Mouse (Mus musculus) liver, embryonic 13.5 days (tissue): ENCODE data around the gene Uap1l1. TPM values are rescaled to one million over a fixed set of nuclear protein-coding genes. Genes with fewer than 3 reads are reported as not detected.

ENCODE experiments used
- ATAC-seq: fragments of 200-750 bp; cut with Nextera tagmentation; 2 replicates; pipeline ENCODE4 v1.8.0; 2017; ENCODE audit warnings: low read depth, mild to moderate bottlenecking, moderate number of reproducible peaks, moderate library complexity
- DNase-seq: peaks from one replicate; pipeline ENCODE4 v3.0.0; 2022
- H3K27ac ChIP-seq: fragments of 300-500 bp; sonication (generic); 2 replicates; pipeline ENCODE4 v1.5.1; 2015; ENCODE audit warnings: moderate library complexity, mild to moderate bottlenecking, inconsistent platforms
- H3K27me3 ChIP-seq: fragments of 300-500 bp; sonication (generic); 2 replicates; pipeline ENCODE4 v1.6.1; 2015; ENCODE audit warnings: mild to moderate bottlenecking, inconsistent platforms
- H3K36me3 ChIP-seq: fragments of 300-500 bp; sonication (generic); 2 replicates; pipeline ENCODE4 v1.6.1; 2015; ENCODE audit warnings: mild to moderate bottlenecking, inconsistent platforms
- H3K4me1 ChIP-seq: fragments of 300-500 bp; sonication (generic); replicated peaks from 2 replicates; pipeline ENCODE4 v1.6.1; 2015; ENCODE audit warnings: inconsistent platforms
- H3K4me2 ChIP-seq: fragments of 300-500 bp; sonication (generic); 2 replicates; pipeline ENCODE4 v1.6.1; 2015; ENCODE audit warnings: inconsistent platforms, mild to moderate bottlenecking, moderate library complexity
- H3K4me3 ChIP-seq: fragments of 300-500 bp; sonication (generic); replicated peaks from 2 replicates; pipeline ENCODE4 v1.5.1; 2015; ENCODE audit warnings: mild to moderate bottlenecking, inconsistent platforms
- H3K9ac ChIP-seq: fragments of 300-500 bp; sonication (generic); 2 replicates; pipeline ENCODE4 v1.6.1; 2015; ENCODE audit warnings: mild to moderate bottlenecking, inconsistent platforms
- H3K9me3 ChIP-seq: fragments of 300-500 bp; sonication (generic); replicated peaks from 2 replicates; pipeline ENCODE4 v1.6.1; 2016; ENCODE audit warnings: inconsistent platforms
- WGBS: fragments of 180-500 bp; shearing (Covaris S2); methylation state at CpG from one replicate; pipeline ENCODE4 v1.1.7; 2015; ENCODE audit not compliant: insufficient replicate concordance; 5-methylcytosine and 5-hydroxymethylcytosine counted together
- polyA plus RNA-seq: library from polyadenylated mRNA; unstranded; fragments of >200 nt; fragmentation: Nextera tagmentation; extraction: Ambion mirVana; gene quantifications from 2 replicates; pipeline ENCODE4 v1.2.1, GENCODE M21; 2015

Uap1l1 gene
- polyA plus RNA-seq, 1 experiment from 2014 or later = 13.4 TPM

DNA sequence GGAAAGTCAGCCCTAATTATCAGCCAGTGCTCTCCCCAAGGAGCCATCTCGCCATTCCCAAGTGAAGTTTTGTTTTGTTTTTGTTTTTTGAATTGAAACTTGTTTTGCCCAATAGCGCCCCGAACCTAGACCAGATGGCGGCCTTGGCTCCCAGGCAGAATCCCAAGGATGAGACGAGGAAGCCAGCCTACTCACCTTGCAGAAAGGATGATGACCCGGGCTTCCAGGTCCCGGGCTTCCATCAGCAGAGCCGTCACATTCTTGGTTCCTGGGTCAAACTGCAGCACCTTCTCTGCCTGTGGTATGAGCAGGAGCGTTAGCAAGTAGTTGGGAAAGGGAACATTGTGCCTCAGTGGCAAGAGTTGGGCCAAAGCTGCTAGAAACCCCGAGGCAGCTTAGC is 55.3 kb downstream of the Uap1l1 start:
- H3K4me2 ChIP-seq = no peak overlapping the region
- no peaks in the 10 kb centered on the region for H3K9me3 ChIP-seq
- no peaks in the 10 kb centered on the region for H3K36me3 ChIP-seq
- no peak overlapping the region for H3K4me3 ChIP-seq
- DNase-seq = no peak
- H3K4me1 ChIP-seq = peaks cover 3% of the 10 kb centered on the region
- ATAC-seq = no peak
- peaks cover 99% of the 10 kb centered on the region for H3K27me3 ChIP-seq
- H3K9ac ChIP-seq = no peak overlapping the region
- WGBS = 41% methylated on average over 10 of the region's 10 CpGs
- H3K27ac ChIP-seq = no peak overlapping the region

Other genes starting within 250 kb of the Uap1l1 start
- gene Nrarp, start 184.9 kb downstream of the Uap1l1 start, polyA plus RNA-seq = 2.5 and 2.6 TPM in 2 replicates
- gene Tor4a, start 168.8 kb downstream of the Uap1l1 start, polyA plus RNA-seq = 5.5 and 6.0 TPM in 2 replicates
- 42.8 and 43.3 TPM in 2 replicates for gene Nelfb, start 154.2 kb downstream of the Uap1l1 start, polyA plus RNA-seq
- gene Stpg3, start 151.0 kb downstream of the Uap1l1 start, polyA plus RNA-seq = not detected in 2 replicates
- not detected in 2 replicates for gene Fam166a, start 146.9 kb downstream of the Uap1l1 start, polyA plus RNA-seq
- 835 and 850 TPM in 2 replicates for gene Tubb4b, start 141.0 kb downstream of the Uap1l1 start, polyA plus RNA-seq
- not detected in 2 replicates for gene Slc34a3, start 131.3 kb downstream of the Uap1l1 start, polyA plus RNA-seq
- not detected in 2 replicates for gene Rnf224, start 128.9 kb downstream of the Uap1l1 start, polyA plus RNA-seq
- 0.60 and 0.74 TPM in 2 replicates for gene Rnf208, start 123.4 kb downstream of the Uap1l1 start, polyA plus RNA-seq
- not detected in 2 replicates for gene Cysrt1, start 123.2 kb downstream of the Uap1l1 start, polyA plus RNA-seq
- 2.1 and 2.7 TPM in 2 replicates for gene AL732309.1, start 118.8 kb downstream of the Uap1l1 start, polyA plus RNA-seq
- gene Tmem203, start 110.2 kb downstream of the Uap1l1 start, polyA plus RNA-seq = 13.5 and 14.7 TPM in 2 replicates
- 5.6 and 6.1 TPM in 2 replicates for gene Tprn, start 103.1 kb downstream of the Uap1l1 start, polyA plus RNA-seq
- gene Ssna1, start 93.2 kb downstream of the Uap1l1 start, polyA plus RNA-seq = 158 and 162 TPM in 2 replicates
- gene Anapc2, start 93.2 kb downstream of the Uap1l1 start, polyA plus RNA-seq = 50.5 and 51.0 TPM in 2 replicates
- gene Tmem210, start 77.5 kb downstream of the Uap1l1 start, polyA plus RNA-seq = not detected in 2 replicates
- gene Lrrc26, start 75.8 kb downstream of the Uap1l1 start, polyA plus RNA-seq = not detected in 2 replicates
- gene Grin1, start 46.5 kb downstream of the Uap1l1 start, polyA plus RNA-seq = 0.12 and 0.41 TPM in 2 replicates
- gene Man1b1, start 33.3 kb downstream of the Uap1l1 start, polyA plus RNA-seq = 18.8 and 27.1 TPM in 2 replicates
- 9.0 and 10.5 TPM in 2 replicates for gene Dpp7, start 9.3 kb downstream of the Uap1l1 start, polyA plus RNA-seq
- 30.0 and 30.6 TPM in 2 replicates for gene Sapcd2, start 6.6 kb upstream of the Uap1l1 start, polyA plus RNA-seq
- gene Entpd2, start 30.2 kb upstream of the Uap1l1 start, polyA plus RNA-seq = 0.40 and 0.41 TPM in 2 replicates
- gene Npdc1, start 33.7 kb upstream of the Uap1l1 start, polyA plus RNA-seq = 4.2 and 5.1 TPM in 2 replicates
- 0.56 and 0.97 TPM in 2 replicates for gene Fut7, start 57.6 kb upstream of the Uap1l1 start, polyA plus RNA-seq
- 1.4 and 1.6 TPM in 2 replicates for gene Abca2, start 63.0 kb upstream of the Uap1l1 start, polyA plus RNA-seq
- 0.21 and 0.25 TPM in 2 replicates for gene Clic3, start 91.2 kb upstream of the Uap1l1 start, polyA plus RNA-seq
- 7.2 and 7.7 TPM in 2 replicates for gene Paxx, start 95.4 kb upstream of the Uap1l1 start, polyA plus RNA-seq
- 0.38 TPM in 1 of 2 replicates, not detected in the other for gene Ptgds, start 104.4 kb upstream of the Uap1l1 start, polyA plus RNA-seq
- gene Lcn12, start 128.2 kb upstream of the Uap1l1 start, polyA plus RNA-seq = not detected in 2 replicates
- 27.9 and 31.1 TPM in 2 replicates for gene Fbxw5, start 135.1 kb upstream of the Uap1l1 start, polyA plus RNA-seq
- gene C8g, start 136.0 kb upstream of the Uap1l1 start, polyA plus RNA-seq = 25.8 and 26.8 TPM in 2 replicates
- 16.6 and 18.7 TPM in 2 replicates for gene Traf2, start 181.3 kb upstream of the Uap1l1 start, polyA plus RNA-seq
- 275 and 306 TPM in 2 replicates for gene Edf1, start 192.2 kb upstream of the Uap1l1 start, polyA plus RNA-seq
- 1.6 and 2.7 TPM in 2 replicates for gene Mamdc4, start 209.2 kb upstream of the Uap1l1 start, polyA plus RNA-seq
- 50.2 and 50.3 TPM in 2 replicates for gene Phpt1, start 209.5 kb upstream of the Uap1l1 start, polyA plus RNA-seq
- gene Ajm1, start 216.1 kb upstream of the Uap1l1 start, polyA plus RNA-seq = 0.02 TPM in 1 of 2 replicates, not detected in the other
- 29.7 and 29.8 TPM in 2 replicates for gene Rabl6, start 242.8 kb upstream of the Uap1l1 start, polyA plus RNA-seq